Mouse (Mus musculus): ENCODE measurements at regions not wholly inside any gene's neighbourhood (a gene's known extent, or its start where the extent isn't known, plus 50 kb on each side); places are given as distances from the start of the nearest gene placed in this dataset.

GRCm38 (mm10) chr1:42243878-42244277 lies 451.7 kb upstream of the Pou3f3 start:
- no peak for TF ChIP-seq CTCF (IDR thresholded peaks at IDR 0.05; ENCODE audit: borderline replicate concordance, extremely low read depth, insufficient read depth, insufficient read length)
- no peak for TF ChIP-seq POLR2A (IDR thresholded peaks at IDR 0.05; ENCODE audit: borderline replicate concordance, extremely low read depth, insufficient read depth, insufficient read length, poor library complexity, severe bottlenecking)

All from brain, embryonic 14.5 days (tissue).